Mouse (Mus musculus) ES-CJ7 (cell line): ENCODE measurements around the gene Uox.

ENCODE experiments used
- DNase-seq: peaks from one replicate; pipeline ENCODE4 v3.0.0; 2011; ENCODE audit warnings: low read depth, low spot score

Gene Uox

DNA sequence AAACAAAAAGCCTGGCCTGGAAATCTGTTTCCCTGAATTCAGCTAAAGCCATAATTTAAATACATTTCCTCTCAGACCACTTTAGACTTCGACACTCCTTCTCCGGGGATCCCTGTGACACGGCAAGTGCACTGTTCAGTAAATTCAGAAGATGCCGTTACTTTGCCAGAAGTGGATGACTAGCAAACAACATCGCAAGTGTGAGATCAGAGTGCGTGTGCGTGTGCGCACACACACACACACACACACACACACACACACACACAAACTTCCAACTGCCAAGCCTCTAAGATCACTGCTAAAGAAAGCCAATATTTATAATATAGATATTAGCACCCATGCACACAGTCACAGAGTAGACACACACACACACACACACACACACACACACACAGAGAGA, 111.5 kb downstream of the Uox start:
- no peak for DNase-seq
